Mouse (Mus musculus) CD4-positive, CD25-positive, alpha-beta regulatory T cell, adult 2 months (primary cell): ENCODE results near the gene Maz.
A peak's percentile ranks its signal among the peaks of the same experiment; 100 is the strongest.

ENCODE experiments used
- DNase-seq: peaks from one replicate; pipeline ENCODE4 v3.0.0-alpha.2; 2012; ENCODE audit warnings: low read depth, low spot score

The Maz gene

GRCm38 (mm10) chr7:127021563-127022527 is 5.0 kb downstream of the Maz start:
- DNase-seq, result peak; percentile 19

GRCm38 (mm10) chr7:127020901-127021562 is 5.8 kb downstream of the Maz start, which contains the start of the genes Gm42742 and Prrt2:
TSS of gene Gm42742 (minus strand) at chr7:127021097.
TSS of gene Prrt2 (minus strand) at chr7:127021211.
- peak; percentile 77 for DNase-seq

- no peak for DNase-seq
Observed at GRCm38 (mm10) chr7:127020491-127020890, 6.3 kb downstream of the Maz start.

DNA sequence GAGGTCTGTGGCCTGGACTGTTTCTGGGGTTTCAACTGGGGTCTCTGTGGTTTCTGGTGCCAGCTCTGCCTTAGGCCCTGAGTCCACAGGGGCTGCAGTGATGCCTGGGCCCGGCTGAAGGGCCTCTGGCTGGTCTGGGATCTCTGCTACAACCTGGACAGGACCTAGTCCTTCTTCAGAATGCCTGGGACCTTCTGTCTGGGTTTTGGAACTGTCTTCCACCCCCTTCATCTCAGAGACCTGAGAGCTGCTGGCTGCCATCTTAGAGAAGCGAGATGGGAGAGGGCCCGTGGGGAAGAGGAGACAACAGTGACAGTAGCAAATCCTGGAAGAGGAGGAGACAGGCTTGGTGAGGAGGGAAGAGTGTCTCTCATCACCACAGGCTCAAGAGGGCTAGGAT is 6.8 kb downstream of the Maz start:
- DNase-seq, result no peak

GRCm38 (mm10) chr7:127019306-127019960 is 7.4 kb downstream of the Maz start:
- DNase-seq, result no peak

- no peak for DNase-seq
Observed at GRCm38 (mm10) chr7:127018416-127019305, 8.2 kb downstream of the Maz start.

DNA sequence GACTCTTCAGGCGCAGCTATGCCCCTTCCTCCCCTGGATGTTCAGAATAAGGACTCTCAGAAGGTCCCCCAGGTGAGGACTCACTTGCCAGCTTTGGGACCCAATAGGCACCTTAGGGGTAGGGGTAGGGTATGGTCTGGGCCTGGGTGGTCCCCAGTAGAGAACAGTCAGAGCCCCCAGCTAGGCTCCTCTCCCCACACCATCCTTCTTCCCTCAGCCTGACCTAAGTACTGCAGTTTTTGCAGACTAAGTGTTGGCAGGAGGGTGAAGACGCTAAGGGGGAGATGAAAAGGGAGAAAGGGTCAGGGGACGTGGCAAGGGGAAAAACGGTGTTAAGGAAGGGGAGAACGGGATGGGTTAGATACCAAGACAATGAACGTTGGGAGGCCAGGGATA is 8.9 kb downstream of the Maz start:
- no peak for DNase-seq

DNA sequence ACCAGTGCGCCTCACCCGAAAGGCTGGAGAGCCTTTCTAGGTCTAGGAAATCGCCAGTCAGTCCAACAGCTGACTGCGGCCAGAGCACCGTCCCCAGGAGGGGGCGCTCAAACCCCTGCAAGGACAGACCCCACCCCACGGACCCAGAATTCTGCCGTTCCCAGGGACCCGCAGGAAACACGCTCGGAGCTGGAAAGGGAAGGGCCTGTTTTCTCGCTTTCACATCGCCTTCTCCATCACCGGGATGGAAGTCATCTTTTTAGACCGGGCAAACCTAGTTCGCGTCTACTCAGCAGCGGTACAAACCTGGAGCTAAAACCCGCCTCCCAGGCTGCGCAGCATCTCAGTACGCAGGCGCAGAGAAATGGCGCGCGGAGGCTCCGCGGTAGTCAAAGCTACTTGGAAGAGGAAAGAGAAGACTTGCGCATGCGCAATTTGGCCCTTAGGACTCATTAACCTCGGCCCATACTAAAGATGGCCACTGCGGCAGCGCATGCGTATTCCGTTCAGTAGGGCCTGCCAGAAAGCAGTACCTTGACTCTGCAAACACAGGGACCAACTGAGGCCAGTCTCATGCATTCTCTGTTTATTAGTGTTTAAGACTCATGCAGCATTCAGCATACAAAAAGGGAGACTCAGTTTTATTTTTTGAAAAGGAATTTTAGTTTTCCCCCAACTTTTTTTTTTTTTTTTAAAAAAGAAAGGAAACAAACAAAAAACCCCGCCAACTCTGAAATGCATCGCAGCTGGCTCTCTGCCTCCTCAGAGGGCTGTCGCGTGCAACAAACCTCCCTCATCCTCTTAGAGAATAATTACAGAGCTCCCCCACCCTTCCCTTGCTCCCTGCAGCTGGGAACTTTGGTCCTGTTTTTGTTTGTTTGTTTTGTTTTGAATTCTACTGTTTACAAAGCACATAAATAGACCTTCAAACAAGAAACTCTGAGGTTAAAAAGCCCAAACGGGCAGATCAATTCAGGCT is 9.6 kb downstream of the Maz start, which contains the start of gene Pagr1a:
Gene Pagr1a (minus strand): TSS at position 382 of the 979 bp plus-strand sequence.
- peak; percentile 100 for DNase-seq

DNA sequence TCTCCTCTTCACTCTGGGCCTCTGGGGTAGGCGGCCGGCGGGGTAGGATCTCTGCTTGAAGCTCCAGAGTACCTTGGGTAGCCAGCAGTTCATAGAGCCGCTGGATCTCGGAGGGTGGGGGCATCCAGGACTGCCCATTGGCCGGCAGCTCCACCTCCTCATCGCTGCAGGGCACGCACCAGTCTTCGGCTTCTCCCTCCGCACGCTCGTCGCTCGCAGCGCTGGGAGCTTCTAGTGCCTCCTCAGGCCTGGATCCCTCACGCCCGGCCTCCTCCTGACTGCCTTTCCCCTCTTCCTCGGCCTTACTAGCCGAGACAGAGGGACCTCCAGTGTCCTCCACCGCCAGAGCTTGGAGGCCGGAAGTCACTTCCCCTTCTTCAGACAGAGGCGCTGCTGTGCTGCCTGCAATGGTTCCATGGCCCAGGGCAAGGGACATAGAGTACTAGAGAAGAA is 10.3 kb downstream of the Maz start:
- no peak for DNase-seq

DNA sequence TGATC is 10.6 kb downstream of the Maz start, which contains the start of gene Pagr1b:
Gene Pagr1b (minus strand): TSS at position 4 of the 5 bp plus-strand sequence.
- no peak for DNase-seq

- DNase-seq, result peak; percentile 38
Observed at GRCm38 (mm10) chr7:127016081-127016480, 10.8 kb downstream of the Maz start.

DNA sequence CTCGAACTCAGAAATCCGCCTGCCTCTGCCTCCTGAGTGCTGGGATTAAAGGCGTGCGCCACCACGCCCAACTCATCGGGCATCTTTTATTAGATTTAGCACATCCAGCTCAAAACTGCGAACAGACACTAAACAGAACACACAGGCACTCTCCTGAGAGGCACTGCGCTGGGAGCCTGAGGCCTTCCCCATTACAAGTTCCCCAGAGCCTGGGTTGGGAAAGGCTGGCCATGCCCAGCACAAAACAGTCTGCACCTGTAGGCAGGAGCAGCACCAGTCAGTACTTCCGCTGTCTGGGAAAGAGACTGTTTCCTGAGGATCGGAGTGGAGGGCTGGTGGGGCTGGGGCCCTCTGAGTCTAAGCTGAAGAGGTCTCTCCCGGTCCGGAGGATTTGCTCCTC is 11.8 kb downstream of the Maz start:
- DNase-seq, result no peak

DNA sequence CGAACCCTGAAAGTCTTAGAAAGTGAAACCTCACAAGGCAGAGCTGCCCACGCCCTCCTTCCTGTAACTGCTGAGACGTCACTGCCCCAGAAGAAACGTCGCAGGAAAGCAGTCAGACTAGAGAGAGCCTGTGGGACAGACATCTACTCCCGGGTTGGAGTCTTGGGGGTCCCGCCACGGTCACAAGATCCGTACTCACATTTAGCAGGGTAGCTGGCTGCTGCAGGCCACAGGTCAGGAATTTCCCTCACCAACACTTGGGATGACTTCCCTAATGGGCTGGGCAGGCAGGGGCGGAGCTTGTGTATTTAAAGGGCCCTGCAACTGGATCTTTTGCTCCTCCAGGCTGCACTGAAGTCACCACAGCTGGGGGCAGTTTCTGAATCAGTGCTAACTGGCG is 12.5 kb downstream of the Maz start, which contains the start of gene Mvp:
Gene Mvp (minus strand): TSS at position 302 of the 400 bp plus-strand sequence.
- DNase-seq, result peak; percentile 84

DNA sequence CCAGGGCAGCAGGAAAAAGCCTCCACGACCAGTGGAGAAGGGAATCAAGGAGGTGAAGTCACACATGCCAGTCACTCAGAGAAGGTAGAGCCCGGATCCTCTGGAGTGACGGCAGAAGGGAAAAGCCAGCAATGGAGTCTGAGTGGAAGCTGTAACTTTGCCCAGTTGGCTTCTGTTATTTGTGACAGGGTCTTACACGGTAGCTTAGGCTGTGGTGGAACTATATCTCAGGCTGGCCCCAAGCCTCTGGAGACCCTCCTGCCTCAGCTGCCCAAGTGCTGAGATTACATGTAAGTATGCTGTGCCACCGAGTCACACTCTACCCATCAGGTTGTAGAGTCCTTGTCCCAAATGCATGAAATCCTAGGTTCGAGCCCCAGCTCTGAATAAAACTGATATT is 13.5 kb downstream of the Maz start:
- no peak for DNase-seq

- no peak for DNase-seq
Observed at GRCm38 (mm10) chr7:127012845-127013244, 14.0 kb downstream of the Maz start.

DNA sequence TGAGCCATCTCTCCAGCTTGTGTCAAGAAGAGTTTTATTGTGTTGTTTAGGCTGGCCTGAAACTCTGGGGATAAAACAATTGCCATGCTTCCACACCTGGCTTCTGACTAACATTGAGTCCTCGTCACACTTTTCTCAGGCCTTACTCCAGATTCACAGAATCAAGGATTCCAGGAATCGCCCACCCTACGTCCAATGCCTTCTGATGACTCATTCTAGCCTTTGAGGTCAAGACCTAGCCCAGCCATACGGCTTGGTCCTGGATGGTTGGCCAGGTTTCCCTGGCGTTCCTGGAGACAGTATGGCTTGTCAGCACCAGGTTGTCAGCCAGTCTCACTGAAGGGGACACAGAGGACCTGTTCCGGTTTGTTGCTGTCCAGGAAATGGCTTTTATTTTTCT is 14.5 kb downstream of the Maz start:
- DNase-seq, result no peak

DNA sequence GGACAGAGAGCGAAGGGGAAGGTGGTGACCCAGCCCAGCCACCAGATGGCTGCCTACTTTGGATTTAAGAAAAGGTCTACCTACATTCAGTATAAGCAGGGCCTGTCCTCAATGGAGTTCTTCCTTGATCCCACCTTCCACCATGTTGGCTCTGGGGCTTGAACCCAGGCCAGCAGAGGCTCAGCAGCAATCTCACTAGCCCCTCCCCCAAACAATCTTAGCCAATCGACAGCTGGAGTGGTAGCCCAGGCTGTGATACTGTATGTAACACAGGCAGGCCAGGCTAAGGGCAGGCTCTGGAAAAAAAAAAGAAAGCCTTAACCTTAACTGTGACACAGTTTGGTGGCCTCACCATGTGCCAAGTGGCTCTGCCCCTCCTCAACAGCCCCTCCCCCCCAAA is 15.1 kb downstream of the Maz start:
- no peak for DNase-seq

DNA sequence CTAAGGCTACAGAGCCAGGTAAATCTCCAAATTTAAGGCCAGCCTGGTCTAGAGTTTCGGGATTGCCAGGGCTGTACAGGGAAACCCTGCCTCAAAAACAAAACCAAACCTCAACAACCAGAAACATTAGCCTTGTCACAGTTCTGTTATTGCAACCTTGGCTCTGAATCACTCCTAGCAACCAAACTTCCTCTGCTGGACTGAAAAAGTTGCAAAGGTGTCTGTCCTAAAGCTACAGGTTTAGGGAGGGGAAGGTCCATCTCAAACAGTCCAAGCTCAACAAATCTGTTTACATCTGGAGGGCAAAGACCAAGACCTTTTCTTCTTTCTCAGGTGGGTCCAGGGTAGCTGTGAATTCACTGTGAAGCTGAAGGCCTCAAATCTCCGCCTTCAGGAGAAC is 15.8 kb downstream of the Maz start:
- DNase-seq, result no peak

DNA sequence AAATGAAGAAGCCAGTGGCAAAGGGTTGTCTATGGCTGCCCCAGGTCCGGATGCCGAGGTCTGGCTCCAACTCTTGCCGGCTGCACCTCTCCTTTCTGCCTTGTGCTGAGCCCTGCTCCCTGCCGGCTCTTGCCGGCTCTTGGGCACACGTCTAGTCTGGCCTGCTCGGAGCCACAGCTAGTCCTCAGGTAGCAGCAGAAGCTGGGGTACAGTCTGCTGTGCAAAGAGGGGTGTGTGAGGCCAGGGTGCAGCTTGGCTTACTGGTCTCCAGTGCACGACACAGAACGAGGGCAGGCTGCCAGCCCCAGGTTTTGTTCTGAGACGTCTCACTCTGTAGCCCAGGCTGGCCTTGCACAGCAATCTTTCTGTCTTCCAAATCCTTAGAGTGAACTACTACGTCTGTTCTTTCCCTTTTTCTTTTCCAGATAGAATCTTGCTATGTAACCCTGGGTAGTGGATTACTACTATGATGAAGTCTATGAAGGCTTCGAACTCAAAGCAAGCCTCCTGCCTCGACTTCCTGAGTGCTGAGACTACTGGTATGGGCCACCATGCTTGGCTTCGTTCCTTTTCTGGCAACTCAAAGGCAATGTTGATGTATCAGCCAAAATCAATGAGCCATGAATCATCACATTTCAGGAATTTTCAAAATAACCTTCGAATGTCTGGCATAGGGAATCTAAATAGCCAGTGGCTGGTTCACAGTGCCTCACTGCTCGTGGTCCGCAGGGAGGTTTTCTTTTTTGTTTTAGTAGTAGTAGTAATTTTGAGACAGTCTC is 17.3 kb downstream of the Maz start:
- DNase-seq, result no peak
